Mouse (Mus musculus) kidney, postnatal 0 days (tissue): Measurements from ENCODE around the gene Clcn5. TPM values are rescaled to one million over a fixed set of nuclear protein-coding genes. Genes with fewer than 3 reads are reported as not detected.

ENCODE experiments used
- ATAC-seq: fragments of 200-750 bp; cut with Nextera tagmentation; replicated peaks from 2 replicates; pipeline ENCODE4 v1.8.0; 2017; ENCODE audit warnings: low read depth, moderate number of reproducible peaks, moderate TSS enrichment, moderate library complexity; ENCODE audit not compliant: low FRiP score
- DNase-seq: peaks from one replicate; pipeline ENCODE4 v3.0.0-alpha.2; 2016; ENCODE audit warnings: low spot score
- H3K27ac ChIP-seq: fragments of 300-500 bp; sonication (generic); 2 replicates; pipeline ENCODE4 v1.5.1; 2014; ENCODE audit warnings: mild to moderate bottlenecking
- H3K27me3 ChIP-seq: fragments of 300-500 bp; sonication (generic); 2 replicates; pipeline ENCODE4 v1.6.1; 2014; ENCODE audit warnings: low read length, mixed read lengths; ENCODE audit not compliant: insufficient read depth
- H3K36me3 ChIP-seq: fragments of 300-500 bp; sonication (generic); 2 replicates; pipeline ENCODE4 v1.6.1; 2014; ENCODE audit warnings: low read length, mixed read lengths; ENCODE audit not compliant: insufficient read depth
- H3K4me1 ChIP-seq: fragments of 300-500 bp; sonication (generic); replicated peaks from 2 replicates; pipeline ENCODE4 v1.6.1; 2014; ENCODE audit warnings: antibody characterized with exemption, low read length, mixed read lengths; ENCODE audit not compliant: insufficient read depth
- H3K4me2 ChIP-seq: fragments of 300-500 bp; sonication (generic); 2 replicates; pipeline ENCODE4 v1.6.1; 2014; ENCODE audit warnings: mild to moderate bottlenecking, low read length, moderate library complexity, mixed read lengths
- H3K4me3 ChIP-seq: fragments of 300-500 bp; sonication (generic); replicated peaks from 2 replicates; pipeline ENCODE4 v1.5.1; 2014; ENCODE audit warnings: low read depth, low read length
- H3K9ac ChIP-seq: fragments of 300-500 bp; sonication (generic); 2 replicates; pipeline ENCODE4 v1.6.1; 2014; ENCODE audit warnings: low read depth, low read length
- H3K9me3 ChIP-seq: fragments of 300-500 bp; sonication (generic); replicated peaks from 2 replicates; pipeline ENCODE4 v1.6.1; 2016; ENCODE audit warnings: low read length, inconsistent platforms, mixed read lengths
- CTCF ChIP-seq: IDR thresholded peaks from 2 replicates; pipeline ENCODE4 v1.5.1; 2016; ENCODE audit warnings: antibody characterized with exemption, low read depth, mild to moderate bottlenecking, moderate library complexity
- WGBS: fragments of 180-500 bp; shearing (Covaris S2); extraction: QIAGEN DNeasy Blood & Tissue Kit; methylation state at CpG from one replicate; pipeline ENCODE4 v1.1.7; 2014; 5-methylcytosine and 5-hydroxymethylcytosine counted together
- microRNA counts: library from miRNA; unstranded; fragments of <30 nt; microRNA quantifications from one replicate; lab custom pipeline; 2015
- microRNA-seq: library from miRNA; unstranded; fragments of <30 nt; microRNA quantifications from one replicate; pipeline ENCODE4, GENCODE M21; 2016
- polyA plus RNA-seq: library from polyadenylated mRNA; unstranded; fragments of >200 nt; fragmentation: Nextera tagmentation; extraction: Ambion mirVana; gene quantifications from 2 replicates; pipeline ENCODE4 v1.2.1, GENCODE M21; 2015

The Clcn5 gene
- polyA plus RNA-seq, 1 experiment from 2014 or later: 12.5 TPM

DNA sequence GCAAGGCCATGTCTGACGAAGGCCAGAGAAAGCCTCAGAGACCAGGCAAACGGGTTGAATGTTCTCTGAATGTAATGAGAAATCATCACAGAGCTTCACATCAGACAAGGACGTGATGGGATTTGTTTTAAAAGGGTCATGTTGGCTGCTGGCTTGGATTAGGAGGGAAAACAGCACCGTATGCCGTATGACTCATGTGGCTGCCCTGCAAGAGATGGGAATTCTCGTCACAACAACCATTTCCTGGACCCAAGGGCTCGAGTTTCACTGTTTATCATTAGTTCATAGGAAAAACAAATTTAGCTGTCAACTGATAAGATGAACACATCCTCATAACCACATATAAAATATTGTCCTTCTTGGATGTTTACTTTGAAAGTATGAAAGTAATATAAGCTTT is 173.0 kb downstream of the Clcn5 start:
- no peak overlapping the region for H3K9ac ChIP-seq
- H3K4me2 ChIP-seq: no peak overlapping the region
- WGBS: 55% methylated on average over 7 of the region's 7 CpGs
- H3K27me3 ChIP-seq: no peaks in the 10 kb centered on the region
- no peak for ATAC-seq
- no peak overlapping the region for H3K27ac ChIP-seq
- H3K4me3 ChIP-seq: no peak overlapping the region
- TF ChIP-seq CTCF: no peak
- no peak for DNase-seq
- no peaks in the 10 kb centered on the region for H3K36me3 ChIP-seq
- H3K4me1 ChIP-seq: no peaks in the 10 kb centered on the region
- no peaks in the 10 kb centered on the region for H3K9me3 ChIP-seq

DNA sequence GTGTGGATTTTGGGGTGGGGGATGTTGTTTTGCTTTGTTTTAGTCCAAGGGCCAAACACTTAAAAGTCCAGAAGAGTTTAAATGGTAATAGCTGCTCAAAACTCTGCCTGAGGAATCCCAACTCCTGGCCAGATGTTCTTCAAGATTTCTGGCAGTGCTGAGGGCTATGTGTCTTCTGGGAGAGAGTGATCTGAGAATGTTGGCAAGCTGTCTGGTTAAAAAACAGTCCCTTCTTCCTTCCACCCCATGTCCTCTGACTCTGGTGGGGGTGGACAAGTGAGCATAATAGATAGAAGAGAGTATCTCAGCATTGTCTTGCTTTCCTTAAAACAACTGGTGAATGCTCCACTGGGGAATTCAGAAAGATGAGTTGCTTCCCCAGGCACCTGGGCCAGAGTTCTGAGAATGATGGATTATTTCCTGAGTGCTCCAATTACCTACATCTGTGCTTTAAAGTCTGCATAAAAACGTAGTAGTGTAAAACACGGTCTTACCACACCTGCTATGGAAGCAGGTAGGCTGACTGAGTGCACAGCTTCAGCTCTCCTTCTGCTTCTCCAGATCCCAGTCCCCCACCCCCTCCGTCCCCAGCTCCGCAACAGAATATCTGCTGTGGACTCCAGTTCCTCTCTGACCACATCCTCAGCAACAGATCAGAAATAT is 197.4 kb downstream of the Clcn5 start:
- no peak overlapping the region for H3K4me2 ChIP-seq
- H3K9me3 ChIP-seq: no peaks in the 10 kb centered on the region
- no peaks in the 10 kb centered on the region for H3K4me1 ChIP-seq
- H3K4me3 ChIP-seq: no peak overlapping the region
- no peak overlapping the region for H3K27ac ChIP-seq
- no peaks in the 10 kb centered on the region for H3K36me3 ChIP-seq
- 54% methylated on average over 4 of the region's 4 CpGs for WGBS
- no peak for TF ChIP-seq CTCF
- ATAC-seq (no peak), DNase-seq (no peak)
- H3K27me3 ChIP-seq: no peaks in the 10 kb centered on the region
- H3K9ac ChIP-seq: no peak overlapping the region

DNA sequence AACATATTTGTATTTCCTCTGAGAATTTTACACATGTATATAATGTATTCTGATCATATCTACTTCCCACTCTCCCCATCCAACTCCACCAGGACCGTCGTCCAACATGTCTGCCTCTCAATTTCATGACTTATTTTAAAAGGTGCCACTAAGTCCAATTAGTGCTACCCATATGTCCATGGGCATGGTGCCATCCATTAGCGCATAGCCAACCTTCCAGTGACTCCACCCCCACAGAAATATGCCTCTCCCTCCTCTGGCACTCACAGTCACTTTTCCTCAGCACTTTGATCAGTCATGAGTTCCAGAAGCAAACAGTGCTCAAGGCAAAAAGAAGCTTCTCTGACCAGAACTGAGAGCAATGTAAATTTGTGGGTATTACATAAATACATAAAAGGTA is 204.3 kb downstream of the Clcn5 start:
- H3K9me3 ChIP-seq: no peaks in the 10 kb centered on the region
- TF ChIP-seq CTCF: no peak
- no peak overlapping the region for H3K4me2 ChIP-seq
- no peak overlapping the region for H3K27ac ChIP-seq
- no peak overlapping the region for H3K9ac ChIP-seq
- WGBS: 84% methylated on average over 3 of the region's 3 CpGs
- H3K27me3 ChIP-seq: no peaks in the 10 kb centered on the region
- ATAC-seq: no peak
- H3K4me3 ChIP-seq: no peak overlapping the region
- DNase-seq: no peak
- H3K4me1 ChIP-seq: no peaks in the 10 kb centered on the region
- H3K36me3 ChIP-seq: no peaks in the 10 kb centered on the region

MicroRNA genes within 50 kb of the gene (microRNA counts, 519-probe panel; counts per million panel counts)
- microRNA mmu-miR-188-3p (lab: Ali Mortazavi, UCI): 330 counts per million, percentile 68 among the panel's probes with 10 or more counts
- 5,443 counts per million, percentile 87 among the panel's probes with 10 or more counts for microRNA mmu-miR-188-5p (lab: Ali Mortazavi, UCI)
- microRNA mmu-miR-362-3p (lab: Ali Mortazavi, UCI): 3,034 counts per million, percentile 70 among the panel's probes with 10 or more counts
- microRNA mmu-miR-362-5p (lab: Ali Mortazavi, UCI): 330 counts per million, percentile 68 among the panel's probes with 10 or more counts
- 330 counts per million, percentile 68 among the panel's probes with 10 or more counts for microRNA mmu-miR-500 (lab: Ali Mortazavi, UCI)
- 330 counts per million, percentile 68 among the panel's probes with 10 or more counts for microRNA mmu-miR-501-3p (lab: Ali Mortazavi, UCI)
- 330 counts per million, percentile 68 among the panel's probes with 10 or more counts for microRNA mmu-miR-501-5p (lab: Ali Mortazavi, UCI)
- 330 counts per million, percentile 68 among the panel's probes with 10 or more counts for microRNA mmu-miR-532-3p (lab: Ali Mortazavi, UCI)
- microRNA mmu-miR-532-5p (lab: Ali Mortazavi, UCI): 4,863 counts per million, percentile 82 among the panel's probes with 10 or more counts

Small RNAs within 50 kb of the gene (microRNA-seq; reads per million reads assigned to microRNA genes)
- gene Mir188 (737 reads per million, percentile 74 among the genes with 10 or more reads in this experiment), gene Mir362 (115 reads per million, percentile 52 among the genes with 10 or more reads in this experiment), gene Mir500 (168 reads per million, percentile 56 among the genes with 10 or more reads in this experiment), gene Mir501 (256 reads per million, percentile 61 among the genes with 10 or more reads in this experiment), gene Mir532 (832 reads per million, percentile 76 among the genes with 10 or more reads in this experiment)

Other genes with a start within 250 kb of the Clcn5 start
- gene Usp27x, start 56.5 kb upstream of the Clcn5 start, polyA plus RNA-seq: 0.70 and 0.74 TPM in 2 replicates